Mouse (Mus musculus): ENCODE measurements around the gene Gucy2f. TPM values are rescaled to one million over a fixed set of nuclear protein-coding genes. Genes with fewer than 3 reads are reported as not detected.

The Gucy2f gene
- polyA plus RNA-seq, 1 experiment from 2014 or later: 0.03 TPM

- Histone ChIP-seq H3K27ac (ENCODE audit: low read depth, low read length) (no peak overlapping the region), H3K4me2 (ENCODE audit: low read depth, low read length, severe bottlenecking) (no peak overlapping the region), H3K4me1 (replicated peaks; ENCODE audit: control insufficient read depth, insufficient read depth, low read length) (no peaks in the 10 kb centered on the region), H3K4me3 (ENCODE audit: low read depth, low read length) (no peak overlapping the region), H3K9me3 (ENCODE audit: control insufficient read depth, low read length) (no peaks in the 10 kb centered on the region), H3K27me3 (ENCODE audit: control insufficient read depth, insufficient read depth, low read length) (peaks cover 8% of the 10 kb centered on the region; the same call in 1 of the 2 replicates), H3K9ac (ENCODE audit: low read length) (no peak overlapping the region), H3K36me3 (ENCODE audit: control insufficient read depth, insufficient read depth, low read length) (no peaks in the 10 kb centered on the region)
- 47% methylated on average over 3 of the region's 3 CpGs for WGBS
- DNase-seq (ENCODE audit: low spot score) (no peak), ATAC-seq (replicated peaks; ENCODE audit: low FRiP score) (no peak)
Observed at GRCm38 (mm10) chrX:142096904-142097303, 99.8 kb downstream of the Gucy2f start.

- WGBS: 61% methylated on average over 5 of the region's 5 CpGs
- no peak for ATAC-seq (replicated peaks; ENCODE audit: low FRiP score)
- peaks cover 6% of the 10 kb centered on the region; the same call in 1 of the 2 replicates for H3K27me3 ChIP-seq (ENCODE audit: control insufficient read depth, insufficient read depth, low read length)
Observed at GRCm38 (mm10) chrX:142095579-142095978, 101.2 kb downstream of the Gucy2f start.

DNA sequence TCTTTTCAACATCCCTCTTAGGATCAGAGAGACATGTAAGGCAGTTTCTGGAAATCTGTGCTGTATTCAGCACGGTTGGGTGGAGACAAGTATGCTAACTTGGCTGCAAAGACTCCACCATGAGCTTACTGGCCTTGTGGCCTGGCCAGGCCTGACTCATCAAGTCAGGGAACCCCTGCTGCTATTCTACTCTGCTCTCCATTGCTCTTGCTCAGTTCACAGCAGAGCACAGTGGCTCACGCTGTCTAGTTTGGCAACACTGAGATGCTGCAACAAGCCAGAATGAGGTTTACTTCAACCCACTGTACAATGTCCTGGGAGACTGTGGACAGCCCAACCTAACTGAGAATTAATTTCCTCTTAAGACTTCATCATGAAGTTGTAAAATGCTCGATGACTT lies 134.1 kb downstream of the Gucy2f start:
- no peak overlapping the region for H3K27ac ChIP-seq (ENCODE audit: low read depth, low read length)
- DNase-seq (ENCODE audit: low spot score) (no peak), ATAC-seq (replicated peaks; ENCODE audit: low FRiP score) (no peak)
- H3K36me3 ChIP-seq (ENCODE audit: control insufficient read depth, insufficient read depth, low read length): no peaks in the 10 kb centered on the region
- WGBS: 80% methylated on average over 3 of the region's 3 CpGs
- H3K27me3 ChIP-seq (ENCODE audit: control insufficient read depth, insufficient read depth, low read length): peaks cover 7% of the 10 kb centered on the region; the same call in 1 of the 2 replicates
- no peak overlapping the region for H3K9ac ChIP-seq (ENCODE audit: low read length)
- no peaks in the 10 kb centered on the region for H3K4me1 ChIP-seq (replicated peaks; ENCODE audit: control insufficient read depth, insufficient read depth, low read length)
- no peaks in the 10 kb centered on the region for H3K9me3 ChIP-seq (ENCODE audit: control insufficient read depth, low read length)
- H3K4me2 ChIP-seq (ENCODE audit: low read depth, low read length, severe bottlenecking): no peak overlapping the region
- H3K4me3 ChIP-seq (ENCODE audit: low read depth, low read length): no peak overlapping the region

More at GRCm38 (mm10) chrX:142095579-142095978, 101.2 kb downstream of the Gucy2f start:
- H3K9me3 ChIP-seq (ENCODE audit: control insufficient read depth, low read length): no peaks in the 10 kb centered on the region
- H3K4me1 ChIP-seq (replicated peaks; ENCODE audit: control insufficient read depth, insufficient read depth, low read length): no peaks in the 10 kb centered on the region
- H3K4me3 ChIP-seq (ENCODE audit: low read depth, low read length): no peak overlapping the region
- H3K36me3 ChIP-seq (ENCODE audit: control insufficient read depth, insufficient read depth, low read length): no peaks in the 10 kb centered on the region
- no peak overlapping the region for H3K9ac ChIP-seq (ENCODE audit: low read length)
- H3K4me2 ChIP-seq (ENCODE audit: low read depth, low read length, severe bottlenecking): no peak overlapping the region
- H3K27ac ChIP-seq (ENCODE audit: low read depth, low read length): no peak overlapping the region
- no peak for DNase-seq (ENCODE audit: low spot score)

Other genes with a start within 250 kb of the Gucy2f start
- 13.3 and 14.1 TPM in 2 replicates for gene Nxt2, start 29.8 kb upstream of the Gucy2f start, polyA plus RNA-seq (2014; fragmentation: Nextera tagmentation; extraction: Ambion mirVana)
- gene Kcne1l, start 109.4 kb upstream of the Gucy2f start, polyA plus RNA-seq (2014; fragmentation: Nextera tagmentation; extraction: Ambion mirVana): 13.2 and 14.5 TPM in 2 replicates
- 19.5 and 20.9 TPM in 2 replicates for gene Acsl4, start 193.6 kb upstream of the Gucy2f start, polyA plus RNA-seq (2014; fragmentation: Nextera tagmentation; extraction: Ambion mirVana)